Mouse (Mus musculus) adrenal gland, adult 18-20 months (tissue): ENCODE measurements around the gene Skap2. TPM values are rescaled to one million over a fixed set of nuclear protein-coding genes. Genes with fewer than 3 reads are reported as not detected.

ENCODE experiments used
- DNase-seq, 2 experiments: peaks; one replicate each; pipeline ENCODE4 v3.0.0; 2021 to 2022; ENCODE audit warnings: low spot score in 2 of 2
- total RNA-seq, 2 experiments: library from RNA; stranded (reverse); gene quantifications; 1 replicate in 1 of 2; 2 replicates in 1 of 2; pipeline ENCODE4 v1.2.3; 2021

Skap2 gene
- total RNA-seq, 2 experiments from 2014 or later: 43.6 to 59.0 TPM

GRCm38 (mm10) chr6:51895753-51896152 lies 116.6 kb downstream of the Skap2 start:
- DNase-seq: no peak

GRCm38 (mm10) chr6:51894717-51895116 lies 117.6 kb downstream of the Skap2 start:
- no peak for DNase-seq

- no peak for DNase-seq
These were observed 122.0 kb downstream of the Skap2 start for GRCm38 (mm10) chr6:51890356-51890755.

GRCm38 (mm10) chr6:51889824-51890223 lies 122.5 kb downstream of the Skap2 start:
- no peak for DNase-seq

- no peak for DNase-seq
These were observed 125.4 kb downstream of the Skap2 start for GRCm38 (mm10) chr6:51886902-51887431.

GRCm38 (mm10) chr6:51882880-51883274 lies 129.5 kb downstream of the Skap2 start:
- DNase-seq: no peak

GRCm38 (mm10) chr6:51882266-51882879 lies 130.0 kb downstream of the Skap2 start:
- DNase-seq: no peak

GRCm38 (mm10) chr6:51881181-51881968 lies 131.0 kb downstream of the Skap2 start:
- DNase-seq: no peak

- no peak for DNase-seq
These were observed 131.6 kb downstream of the Skap2 start for GRCm38 (mm10) chr6:51880778-51881177.

- DNase-seq: no peak
These were observed 133.8 kb downstream of the Skap2 start for GRCm38 (mm10) chr6:51878551-51878950.

- DNase-seq: no peak
These were observed 135.4 kb downstream of the Skap2 start for GRCm38 (mm10) chr6:51876841-51877553.

- DNase-seq: no peak
These were observed 136.3 kb downstream of the Skap2 start for GRCm38 (mm10) chr6:51875884-51876626.

GRCm38 (mm10) chr6:51874035-51874434 lies 138.3 kb downstream of the Skap2 start:
- no peak for DNase-seq

- DNase-seq: no peak
These were observed 141.2 kb downstream of the Skap2 start for GRCm38 (mm10) chr6:51871135-51871534.

- DNase-seq: no peak
These were observed 142.1 kb downstream of the Skap2 start for GRCm38 (mm10) chr6:51870294-51870693.

GRCm38 (mm10) chr6:51866596-51866995 lies 145.8 kb downstream of the Skap2 start:
- DNase-seq: no peak

GRCm38 (mm10) chr6:51863508-51863907 lies 148.8 kb downstream of the Skap2 start:
- no peak for DNase-seq

GRCm38 (mm10) chr6:51860300-51860699 lies 152.0 kb downstream of the Skap2 start:
- no peak for DNase-seq

GRCm38 (mm10) chr6:51857821-51858220 lies 154.5 kb downstream of the Skap2 start:
- peak; percentile 91 to 94 for DNase-seq

GRCm38 (mm10) chr6:51853291-51853690 lies 159.1 kb downstream of the Skap2 start:
- no peak for DNase-seq

GRCm38 (mm10) chr6:51852643-51853042 lies 159.7 kb downstream of the Skap2 start:
- DNase-seq: no peak
